Mouse (Mus musculus): ENCODE results near the gene Hoxc12.

Gene Hoxc12

DNA sequence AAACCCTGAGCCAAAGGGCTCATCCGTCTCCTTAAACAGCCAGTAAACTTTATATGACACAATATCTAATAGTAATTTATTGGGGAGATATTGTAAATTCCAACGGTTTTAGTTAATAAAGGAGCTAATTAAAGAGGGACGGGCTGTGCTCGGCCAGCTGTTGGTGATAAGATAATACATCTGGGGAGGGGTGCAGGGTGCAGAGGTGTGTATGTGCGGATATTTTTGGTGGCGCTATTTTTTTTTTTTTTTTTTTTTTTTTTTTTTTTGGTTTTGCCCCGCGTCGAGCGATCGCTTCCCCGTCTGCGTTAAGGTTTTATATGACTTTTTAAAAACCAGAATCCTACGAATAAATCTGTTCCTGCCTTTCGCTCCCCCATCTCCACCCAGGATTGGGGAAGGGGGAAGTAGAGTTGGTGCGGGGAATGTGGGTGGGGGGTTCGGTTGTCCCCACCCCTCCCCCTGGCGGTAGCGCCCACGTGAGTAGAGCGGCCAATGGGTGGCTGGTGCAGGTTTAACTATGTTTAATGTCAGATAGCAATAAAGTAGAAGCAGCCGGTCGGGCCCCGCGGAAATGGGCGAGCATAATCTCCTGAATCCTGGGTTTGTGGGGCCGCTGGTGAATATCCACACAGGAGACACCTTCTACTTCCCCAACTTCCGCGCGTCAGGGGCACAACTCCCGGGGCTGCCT, at the start of gene Hoxc12:
Gene Hoxc12 (plus strand): TSS at position 479 of the 694 bp plus-strand sequence.
- DNase-seq = no peak

DNA sequence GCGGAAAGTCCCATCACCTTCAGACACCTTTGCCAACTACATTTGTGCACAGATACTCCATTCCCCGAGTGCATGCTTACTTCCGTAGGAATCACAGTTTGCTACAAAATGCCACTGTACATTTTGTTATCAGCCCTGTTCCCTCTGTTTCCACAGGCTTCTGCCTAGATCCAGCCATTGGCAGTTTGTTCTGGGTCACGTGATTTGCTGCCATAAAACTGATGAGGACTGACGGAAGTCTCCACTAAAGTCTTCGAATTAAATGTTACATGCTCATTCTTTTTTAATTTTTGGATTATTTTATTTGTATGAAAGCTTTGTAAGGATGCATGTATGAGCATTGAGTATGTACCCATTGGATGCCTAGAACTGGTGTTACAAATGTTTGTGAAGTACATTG, 41.4 kb upstream of the Hoxc12 start:
- no peak for DNase-seq

DNA sequence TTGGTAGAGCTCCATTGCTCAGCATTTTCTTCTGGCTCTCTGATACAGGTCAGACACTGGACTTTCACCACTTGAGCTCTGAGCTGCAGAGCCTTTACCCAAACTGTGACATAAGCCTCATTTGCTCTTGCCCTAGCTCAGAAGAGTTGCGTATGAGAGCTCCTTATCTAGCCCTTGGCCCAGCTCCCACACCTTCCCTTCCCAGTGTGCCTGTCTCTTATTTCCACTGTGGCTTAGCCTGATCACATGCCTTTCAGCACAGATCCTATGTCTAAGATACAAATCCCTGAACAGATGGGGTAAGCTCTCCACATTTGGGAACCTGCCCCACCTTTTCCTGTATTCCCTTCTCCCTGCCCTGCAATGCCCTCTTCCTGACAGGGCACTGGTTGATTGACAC, 31.6 kb upstream of the Hoxc12 start:
- DNase-seq = no peak

DNA sequence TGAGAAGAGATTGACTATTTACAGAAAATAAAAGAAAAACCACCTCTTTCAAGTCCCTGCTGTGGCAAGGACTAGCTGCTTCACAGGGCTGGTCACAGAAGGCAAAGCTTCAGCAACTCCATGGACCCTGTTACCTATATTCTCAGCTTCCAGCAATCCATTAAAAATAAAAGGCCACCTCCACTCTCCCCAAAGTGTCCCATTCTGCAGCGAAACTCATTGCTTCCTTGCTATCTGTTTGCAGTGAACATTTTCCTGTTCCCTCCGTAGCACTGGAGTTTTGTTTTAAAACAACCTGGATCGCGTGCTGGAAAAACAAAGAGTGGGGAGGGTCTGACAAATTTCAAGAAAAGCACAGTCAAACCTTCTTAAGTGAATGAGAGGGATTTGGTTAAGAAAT, 27.0 kb upstream of the Hoxc12 start:
- DNase-seq = no peak

DNA sequence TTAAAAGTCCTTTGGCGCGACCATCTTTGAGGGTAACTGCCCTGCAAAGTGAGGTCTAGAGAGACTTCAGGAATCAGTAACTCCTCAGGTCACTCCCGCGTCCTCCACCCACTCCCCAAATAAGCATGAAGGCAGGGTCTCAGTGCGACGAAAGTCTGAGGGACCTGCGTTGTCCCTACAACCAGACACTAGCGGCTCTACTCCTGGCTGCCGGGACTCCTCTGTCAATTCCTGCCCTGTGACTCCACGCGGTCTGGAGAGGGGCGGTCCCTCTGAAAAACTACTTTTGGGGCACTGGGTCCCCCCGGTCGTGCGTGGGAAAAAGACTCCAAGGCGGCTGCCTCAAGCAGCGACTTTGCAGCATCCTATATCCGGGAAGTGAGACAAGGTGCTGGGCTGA, 26.5 kb upstream of the Hoxc12 start:
- no peak for DNase-seq

DNA sequence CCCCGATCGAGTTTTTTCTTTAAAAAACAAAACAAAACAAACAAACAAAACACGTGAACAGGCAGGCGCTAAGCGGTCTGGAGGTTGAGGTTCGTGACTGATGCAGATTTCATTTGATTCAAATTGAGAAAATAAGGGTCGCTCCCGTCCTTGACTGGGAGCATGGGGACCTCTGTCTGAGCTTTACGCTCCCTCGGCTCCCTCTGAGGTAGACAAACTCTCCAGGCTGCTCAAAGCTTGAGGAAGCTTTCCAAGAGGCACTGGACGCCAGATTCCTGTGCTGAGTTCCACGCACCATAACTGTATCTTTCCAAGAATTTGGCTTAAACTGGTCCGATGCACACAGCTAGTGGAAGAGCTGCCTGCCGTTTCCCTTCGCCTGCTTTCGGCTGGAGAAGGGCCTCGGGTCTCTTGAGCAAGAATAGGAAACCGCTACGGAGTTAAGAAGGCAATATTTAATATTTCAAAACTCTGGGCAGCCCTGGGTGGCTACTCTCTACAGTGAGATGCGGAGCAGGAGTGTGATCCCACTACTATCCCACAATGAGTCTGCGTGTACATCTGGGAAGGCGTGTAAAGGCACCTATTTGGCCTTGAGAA, 26.0 kb upstream of the Hoxc12 start:
- no peak for DNase-seq

DNA sequence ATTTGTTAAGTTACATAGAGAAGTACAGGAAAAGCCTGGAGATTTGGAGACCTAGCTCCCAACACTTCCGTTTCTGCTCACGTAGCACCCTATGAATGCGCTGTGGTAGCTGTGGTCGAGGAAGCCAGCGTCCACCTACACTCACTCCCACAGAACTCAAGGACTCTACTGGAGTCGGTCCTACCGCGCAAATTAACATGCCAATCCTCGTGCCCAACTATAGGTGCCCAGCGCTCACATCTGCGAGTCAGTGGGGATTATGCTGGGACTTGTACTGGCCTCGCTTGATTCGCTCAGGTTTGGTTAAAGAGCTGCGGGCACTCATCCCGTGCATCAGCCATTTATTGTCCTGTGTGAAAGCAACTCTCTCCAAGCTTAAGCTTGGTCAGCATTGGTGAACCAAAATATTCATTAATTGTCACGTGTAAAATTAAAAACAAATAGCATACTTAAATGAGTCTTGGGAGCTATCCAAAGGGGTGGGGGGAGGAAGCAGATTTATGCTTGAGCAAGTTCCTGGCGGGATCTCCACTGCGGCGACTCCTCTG, 23.4 kb upstream of the Hoxc12 start:
- DNase-seq = no peak

DNA sequence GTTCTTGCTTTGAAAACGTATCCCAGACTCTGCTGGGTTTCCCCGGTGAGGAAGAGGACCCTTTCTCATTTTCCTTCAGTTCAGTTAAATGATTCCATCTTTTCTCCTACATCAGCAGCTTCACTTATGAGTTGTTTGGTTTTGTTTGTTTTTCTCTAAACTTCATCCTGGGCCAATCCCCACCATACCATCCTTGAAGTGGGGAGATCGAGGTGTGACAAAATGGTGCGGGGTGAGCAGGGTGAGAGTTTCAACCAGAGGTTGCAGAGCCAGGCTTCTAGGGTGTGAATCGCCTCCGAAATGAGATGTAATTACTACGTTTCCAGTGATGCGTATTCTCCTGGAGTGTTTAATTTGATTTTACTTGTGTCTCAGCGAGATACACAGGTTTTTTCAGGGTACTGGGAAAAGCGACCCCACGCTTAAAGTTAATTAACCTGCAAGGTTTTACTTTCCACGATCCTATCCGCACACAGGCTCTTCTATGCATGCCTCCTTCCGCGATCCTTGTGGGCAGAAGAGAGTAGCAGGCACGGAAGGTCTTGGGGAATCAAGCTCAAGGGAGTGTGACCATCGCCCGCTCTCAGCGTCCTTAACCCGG, 18.5 kb upstream of the Hoxc12 start:
- no peak for DNase-seq

DNA sequence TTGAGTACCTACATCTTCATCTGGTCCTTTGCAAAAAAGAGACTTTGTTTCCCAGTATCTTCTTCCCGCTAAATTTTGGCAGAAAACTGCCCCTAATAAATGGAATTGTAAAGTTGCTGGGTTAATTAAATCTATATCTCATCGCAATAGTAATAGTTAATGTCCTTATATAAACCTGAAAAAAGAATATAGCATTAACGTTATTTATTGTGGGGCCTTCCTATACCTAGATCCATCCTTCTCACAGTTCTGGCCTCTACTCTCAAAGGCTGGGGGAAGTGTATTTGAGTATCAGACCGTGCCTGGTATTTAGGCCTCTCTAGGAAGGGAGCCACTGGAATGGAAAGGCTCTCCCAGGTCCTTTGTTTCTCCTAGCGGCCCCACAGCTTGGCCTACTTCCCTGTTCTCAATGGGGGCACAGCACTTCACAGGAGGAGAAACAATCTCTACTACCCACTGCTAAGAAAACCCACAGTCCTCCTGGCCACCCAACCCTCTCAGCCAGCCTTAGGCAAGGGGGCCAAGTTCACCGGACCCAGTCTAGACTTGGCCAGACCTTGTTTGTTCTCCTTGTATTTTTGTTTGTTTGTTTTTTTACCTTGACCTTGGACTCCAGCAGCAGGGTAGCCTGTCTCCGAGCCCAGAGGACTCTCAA, 17.8 kb upstream of the Hoxc12 start:
- no peak for DNase-seq

DNA sequence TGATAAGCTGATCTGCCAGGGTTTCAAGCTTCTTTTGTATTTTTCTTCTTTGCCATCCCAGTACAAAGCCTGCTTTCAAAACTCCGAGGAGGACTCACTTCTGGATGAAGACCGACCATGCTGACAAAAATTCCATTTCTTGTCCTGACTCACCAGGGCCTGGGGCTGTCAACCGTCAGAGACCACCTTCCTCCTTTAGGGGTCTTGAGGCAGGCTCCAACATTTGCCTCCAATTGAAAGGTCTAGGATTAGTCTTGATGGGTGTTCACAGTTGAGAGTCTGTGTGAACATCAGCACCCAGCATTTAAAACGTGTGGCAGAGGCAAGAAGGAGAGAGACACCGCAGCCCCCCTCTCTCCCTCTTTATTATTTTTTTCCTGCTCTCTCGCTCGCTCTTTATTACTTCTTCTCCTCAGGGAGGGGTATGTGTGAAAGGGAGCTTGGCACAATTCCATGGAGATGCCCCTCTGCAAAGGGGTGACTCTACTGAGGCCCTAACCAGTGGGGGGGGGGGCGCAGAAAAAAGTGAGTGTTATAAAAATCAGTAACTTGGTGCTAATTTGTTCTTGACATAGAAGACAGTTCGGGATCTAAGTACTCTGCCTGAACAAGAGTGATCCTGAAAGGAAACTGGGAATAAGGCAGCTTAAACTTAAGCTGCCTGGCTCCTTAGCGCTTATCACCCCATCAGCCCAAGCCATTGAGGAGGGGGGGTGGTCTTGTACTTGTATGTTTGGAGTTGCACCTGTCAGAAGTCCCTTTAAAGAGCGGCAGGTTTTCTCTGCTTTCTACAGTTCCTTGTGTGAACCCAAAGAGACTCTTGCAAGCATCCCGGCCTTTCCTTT, 17.0 kb upstream of the Hoxc12 start:
- no peak for DNase-seq

DNA sequence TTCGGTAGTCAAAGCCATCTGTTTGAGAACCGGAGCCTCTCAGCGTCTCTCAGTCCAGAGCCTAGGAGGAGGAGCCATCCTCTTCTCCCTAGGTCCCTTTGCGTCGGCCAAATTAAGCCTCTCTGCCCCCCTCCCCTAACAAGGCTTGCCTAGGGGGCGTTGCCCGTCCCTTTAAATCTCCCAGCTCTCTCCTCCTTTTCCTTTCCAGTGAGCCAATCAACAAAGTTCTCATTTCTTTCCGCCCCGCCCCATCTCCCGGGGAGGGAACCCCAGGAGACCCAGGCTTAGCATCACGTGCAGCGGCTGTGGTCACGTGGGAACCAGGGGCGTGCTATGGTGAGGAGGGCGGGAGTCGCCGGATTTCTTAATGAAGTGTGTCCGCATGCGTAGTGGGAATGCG, 15.9 kb upstream of the Hoxc12 start:
- DNase-seq = no peak

DNA sequence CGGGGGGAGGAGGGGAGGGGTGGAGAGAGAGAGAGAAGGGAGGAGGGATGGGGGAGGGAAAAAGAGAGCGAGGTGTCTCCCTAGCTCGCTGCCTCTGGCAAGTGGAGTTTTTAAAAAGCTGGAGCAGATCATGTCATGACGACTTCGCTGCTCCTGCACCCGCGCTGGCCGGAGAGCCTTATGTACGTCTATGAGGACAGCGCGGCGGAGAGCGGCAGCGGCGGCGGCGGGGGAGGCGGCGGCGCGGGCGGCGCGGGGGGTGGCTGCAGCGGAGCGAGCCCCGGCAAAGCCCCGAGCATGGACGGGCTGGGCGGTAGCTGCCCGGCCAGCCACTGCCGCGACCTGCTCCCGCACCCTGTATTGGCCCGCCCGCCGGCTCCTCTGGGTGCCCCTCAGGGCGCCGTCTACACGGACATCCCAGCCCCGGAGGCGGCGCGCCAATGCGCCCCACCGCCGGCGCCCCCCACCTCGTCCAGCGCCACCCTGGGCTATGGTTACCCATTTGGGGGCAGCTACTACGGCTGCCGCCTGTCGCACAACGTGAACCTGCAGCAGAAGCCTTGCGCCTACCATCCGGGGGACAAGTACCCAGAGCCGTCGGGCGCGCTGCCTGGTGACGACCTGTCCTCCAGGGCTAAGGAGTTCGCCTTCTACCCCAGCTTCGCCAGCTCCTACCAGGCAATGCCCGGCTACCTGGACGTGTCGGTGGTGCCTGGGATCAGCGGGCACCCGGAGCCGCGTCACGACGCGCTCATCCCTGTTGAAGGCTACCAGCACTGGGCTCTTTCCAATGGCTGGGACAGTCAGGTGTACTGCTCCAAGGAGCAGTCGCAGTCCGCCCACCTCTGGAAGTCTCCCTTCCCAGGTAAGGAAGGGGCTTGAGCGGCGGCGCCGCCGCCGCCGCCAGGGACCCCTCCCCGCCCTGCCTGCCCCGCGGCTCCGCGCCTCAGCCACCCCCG, 15.2 kb upstream of the Hoxc12 start, which contains the start of gene Hoxc13:
Gene Hoxc13 (plus strand): TSS at position 51 of the 959 bp plus-strand sequence.
- no peak for DNase-seq

DNA sequence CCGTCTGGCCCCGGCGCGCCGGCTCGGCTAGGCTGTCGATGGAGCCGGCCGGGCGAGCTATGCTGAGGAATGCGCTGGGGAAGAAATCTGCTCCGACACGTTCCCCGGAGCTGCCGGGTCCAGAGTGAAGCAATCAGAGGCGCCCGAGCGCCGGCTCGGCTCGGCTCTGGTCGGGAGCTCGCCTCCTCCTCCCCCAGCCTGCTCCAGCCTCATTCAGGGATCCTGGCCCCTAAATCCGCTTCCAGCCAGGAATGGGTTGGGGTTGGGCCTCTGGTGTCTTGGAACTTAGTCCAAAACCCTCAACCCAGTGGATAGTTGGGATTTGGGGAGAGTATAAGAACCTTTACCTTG, 14.6 kb upstream of the Hoxc12 start:
- DNase-seq = no peak

DNA sequence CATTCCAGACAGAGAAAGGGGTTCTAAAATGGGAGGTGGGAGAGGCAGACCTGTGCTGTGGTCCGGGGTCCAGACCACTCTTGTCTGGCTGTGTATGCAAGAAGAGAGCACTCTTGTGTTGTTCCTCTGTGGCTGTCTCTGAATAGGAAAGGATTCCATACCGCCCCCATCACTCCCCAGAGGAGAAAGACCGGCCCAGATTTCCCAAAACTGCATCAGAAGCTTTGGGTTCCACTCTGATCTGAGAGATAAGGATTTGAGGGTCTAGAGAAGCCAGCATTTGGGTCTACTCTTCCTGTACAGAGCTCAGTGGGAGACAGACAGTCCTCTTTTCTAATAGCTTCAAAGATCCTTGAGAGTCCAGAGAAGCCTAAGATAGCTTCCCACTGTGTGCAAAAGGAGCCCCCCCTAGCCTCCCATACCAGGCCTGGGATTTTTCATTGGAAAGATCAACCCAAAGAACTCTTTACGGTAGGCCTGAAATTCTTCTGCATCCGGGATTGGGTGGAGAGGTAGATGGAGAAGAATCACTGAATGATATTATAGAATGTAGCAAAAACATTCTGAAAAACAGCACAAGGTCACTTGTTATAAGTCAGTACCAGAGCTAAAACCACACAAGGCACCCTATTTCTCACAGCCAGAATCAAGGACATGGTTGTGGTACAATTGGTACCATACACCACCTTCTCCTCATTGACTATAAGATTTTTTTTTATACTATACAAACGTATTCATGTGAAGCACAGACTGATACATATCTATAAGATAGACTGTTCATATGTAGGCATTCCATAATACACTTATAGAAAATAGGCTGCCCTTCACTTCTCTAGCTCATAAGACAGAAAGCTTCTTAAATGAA, 13.7 kb upstream of the Hoxc12 start:
- DNase-seq = no peak

DNA sequence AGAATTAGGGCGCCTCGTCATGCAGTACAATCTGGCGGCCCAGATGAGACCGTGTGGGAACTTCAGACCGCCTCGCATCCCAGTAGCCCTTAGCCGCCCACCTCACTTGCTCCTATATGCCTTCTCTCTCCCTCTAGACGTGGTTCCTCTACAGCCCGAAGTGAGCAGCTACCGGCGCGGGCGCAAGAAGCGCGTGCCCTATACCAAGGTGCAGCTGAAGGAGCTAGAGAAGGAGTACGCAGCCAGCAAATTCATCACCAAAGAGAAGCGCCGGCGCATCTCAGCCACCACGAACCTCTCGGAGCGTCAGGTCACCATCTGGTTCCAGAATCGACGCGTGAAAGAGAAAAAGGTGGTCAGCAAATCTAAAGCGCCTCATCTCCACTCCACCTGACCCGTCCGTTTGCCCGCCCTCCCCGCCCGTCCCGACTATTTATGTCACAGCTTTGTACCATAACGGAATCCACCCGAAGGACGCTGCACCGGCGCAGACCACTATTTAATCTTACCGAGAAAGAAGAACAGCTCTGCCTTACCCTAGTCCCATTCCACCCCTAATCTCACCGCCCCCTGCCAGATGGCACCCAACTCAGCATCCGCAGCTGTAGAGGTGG, 9.4 kb upstream of the Hoxc12 start:
- no peak for DNase-seq

DNA sequence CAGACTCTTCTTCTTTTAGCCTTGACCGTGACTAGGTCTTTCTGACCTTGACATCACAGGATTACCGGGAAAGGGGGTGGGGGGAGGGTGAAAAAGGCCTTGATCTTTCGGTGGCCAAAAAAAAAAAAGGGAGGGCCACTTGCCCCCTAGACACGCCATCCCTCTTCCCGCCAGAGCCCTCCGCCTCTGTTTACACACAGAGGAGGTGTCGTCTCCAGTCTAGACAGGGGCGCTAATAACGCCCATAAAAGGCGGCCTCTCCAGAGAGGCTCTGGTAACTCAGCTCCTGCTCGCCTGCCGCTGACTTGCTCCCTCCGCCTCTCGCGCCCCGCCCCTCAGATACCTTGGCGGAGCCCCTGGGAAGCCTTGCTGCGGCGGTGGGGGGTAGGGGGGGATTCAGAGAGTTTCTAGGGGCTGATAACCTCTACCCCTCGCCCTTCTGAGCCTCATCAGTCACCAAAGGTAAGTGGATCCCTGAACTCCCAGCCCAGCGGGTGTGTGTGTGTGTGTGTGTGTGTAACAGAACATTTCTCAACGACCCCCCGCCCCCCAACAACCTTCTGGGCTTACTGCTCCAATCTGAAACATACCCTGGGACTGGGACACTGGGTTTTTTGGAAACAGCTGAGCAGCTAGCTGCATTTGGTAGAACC, 4.7 kb upstream of the Hoxc12 start:
- no peak for DNase-seq

DNA sequence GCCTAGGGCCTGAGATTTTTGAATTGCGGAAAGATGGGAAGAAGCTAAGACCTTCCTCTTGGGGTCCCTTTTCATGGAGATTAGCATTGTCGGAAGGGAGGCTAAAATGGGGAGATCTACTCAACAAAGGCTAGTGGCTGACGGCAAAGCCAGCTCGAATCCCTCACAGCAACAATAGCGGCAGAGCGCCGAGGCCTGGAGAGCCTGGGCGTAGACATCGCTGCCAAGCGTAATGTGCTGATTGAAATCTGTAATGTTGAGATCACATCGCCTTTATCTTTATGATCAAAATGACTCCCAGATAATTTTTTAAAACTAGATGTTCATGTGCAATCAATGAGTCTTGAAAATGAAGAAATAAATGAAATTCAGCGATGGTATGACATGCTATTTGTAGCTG, 2.1 kb upstream of the Hoxc12 start:
- no peak for DNase-seq

DNA sequence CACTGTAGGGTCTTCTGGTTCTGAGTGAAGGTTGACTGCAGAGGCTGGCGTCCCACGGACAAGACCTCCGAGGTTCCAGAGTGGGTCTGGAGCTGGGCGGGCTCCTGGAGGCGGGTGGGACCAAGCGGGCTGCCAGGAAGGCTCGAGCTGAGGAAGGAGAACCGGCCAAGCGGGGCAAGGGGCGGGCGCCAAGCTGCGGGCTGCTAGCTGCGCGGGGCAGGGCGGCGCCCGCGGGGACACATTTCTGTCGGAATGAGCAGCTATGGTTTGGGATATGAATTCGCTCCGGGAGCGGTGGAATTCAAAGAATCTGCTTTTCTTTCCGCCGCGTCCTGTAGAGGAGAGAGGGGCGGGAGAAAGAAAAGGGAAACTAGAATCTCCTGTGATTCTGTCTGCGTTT, 1.7 kb upstream of the Hoxc12 start:
- no peak for DNase-seq

DNA sequence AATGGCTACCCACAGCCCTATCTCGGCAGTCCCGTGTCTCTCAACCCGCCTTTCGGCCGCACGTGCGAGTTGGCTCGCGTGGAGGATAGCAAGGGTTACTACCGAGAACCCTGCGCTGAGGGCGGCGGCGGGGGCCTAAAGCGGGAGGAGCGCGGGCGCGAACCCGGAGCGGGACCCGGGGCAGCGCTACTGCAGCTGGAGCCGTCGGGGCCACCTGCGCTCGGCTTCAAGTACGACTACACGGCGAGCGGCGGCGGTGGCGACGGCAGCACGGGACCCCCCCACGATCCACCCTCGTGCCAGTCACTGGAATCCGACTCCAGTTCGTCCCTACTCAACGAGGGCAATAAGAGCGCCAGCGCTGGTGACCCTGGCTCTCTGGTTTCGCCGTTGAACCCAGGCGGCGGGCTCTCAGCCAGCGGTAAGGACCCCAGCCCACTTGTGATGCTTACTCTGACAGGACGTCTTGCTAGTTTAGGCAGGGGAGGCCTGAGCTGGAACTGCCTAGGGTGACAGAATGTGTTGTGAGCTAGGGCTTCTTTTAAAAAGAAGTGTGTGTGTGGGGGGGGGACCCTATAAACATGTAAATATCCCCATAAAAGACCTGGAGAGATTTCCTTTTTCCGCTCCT, 594 bp downstream of the Hoxc12 start:
- no peak for DNase-seq

All from thymus, postnatal 14 days (tissue).